Mouse (Mus musculus) erythroblast, adult 5-6 weeks (primary cell): ENCODE results near the gene Arhgap27. TPM values are rescaled to one million over a fixed set of nuclear protein-coding genes. Genes with fewer than 3 reads are reported as not detected.
"Not testable (repeated sequence)": the region's sequence is repeated elsewhere in the genome, so short reads cannot be mapped to it uniquely, and the experiment has no call there.

Source experiments
- ATAC-seq: replicated peaks from 2 replicates; pipeline ENCODE4 v1.8.0; 2016; ENCODE audit warnings: moderate number of reproducible peaks, mild to moderate bottlenecking, moderate TSS enrichment, inconsistent platforms; ENCODE audit not compliant: poor library complexity, low FRiP score, severe bottlenecking
- total RNA-seq, 2 experiments: library from RNA; stranded (forward) in 1 of 2; stranded (reverse) in 1 of 2; fragments of 150-400 nt in 1 of 2; fragments of 200-764, 138-1000 nt in 1 of 2; gene quantifications; 2 replicates each; pipeline versions ENCODE4 v1.2.3 to v1.2.4; 2015 to 2017; ENCODE audit warnings: low replicate concordance in 2 of 2

Arhgap27 gene
- total RNA-seq, 2 experiments from 2014 or later: 5.7 to 7.9 TPM

GRCm38 (mm10) chr11:103312655-103313255 is 50.7 kb downstream of the Arhgap27 start:
- ATAC-seq: no peak

- no peak for ATAC-seq
Measured at GRCm38 (mm10) chr11:103311960-103312611, 51.4 kb downstream of the Arhgap27 start.

GRCm38 (mm10) chr11:103309956-103310574 is 53.4 kb downstream of the Arhgap27 start:
- no peak for ATAC-seq

- no peak for ATAC-seq
Measured at GRCm38 (mm10) chr11:103307910-103308309, 55.6 kb downstream of the Arhgap27 start.

GRCm38 (mm10) chr11:103304525-103304924 is 59.0 kb downstream of the Arhgap27 start:
- ATAC-seq: no peak

GRCm38 (mm10) chr11:103294772-103295171 is 68.7 kb downstream of the Arhgap27 start:
- ATAC-seq: no peak

GRCm38 (mm10) chr11:103294066-103294465 is 69.4 kb downstream of the Arhgap27 start:
- ATAC-seq: no peak

GRCm38 (mm10) chr11:103292890-103293287 is 70.6 kb downstream of the Arhgap27 start:
- ATAC-seq: no peak

GRCm38 (mm10) chr11:103292152-103292889 is 71.2 kb downstream of the Arhgap27 start:
- ATAC-seq: no peak

GRCm38 (mm10) chr11:103290841-103291240 is 72.7 kb downstream of the Arhgap27 start:
- ATAC-seq: not testable (repeated sequence)

- no peak for ATAC-seq
Measured at GRCm38 (mm10) chr11:103288291-103288963, 75.1 kb downstream of the Arhgap27 start.

GRCm38 (mm10) chr11:103286910-103287309 is 76.6 kb downstream of the Arhgap27 start:
- no peak for ATAC-seq

GRCm38 (mm10) chr11:103285951-103286350 is 77.5 kb downstream of the Arhgap27 start:
- no peak for ATAC-seq

GRCm38 (mm10) chr11:103285276-103285675 is 78.2 kb downstream of the Arhgap27 start:
- ATAC-seq: no peak

- no peak for ATAC-seq
Measured at GRCm38 (mm10) chr11:103281784-103282183, 81.7 kb downstream of the Arhgap27 start.

Other genes starting within 250 kb of the Arhgap27 start
- 14.8 and 15.9 TPM in 2 replicates for gene Hexim1, start 247.5 kb downstream of the Arhgap27 start, total RNA-seq (2015; ENCODE audit: low replicate concordance)
- gene Hexim1, start 247.5 kb downstream of the Arhgap27 start, total RNA-seq (2017; ENCODE audit: low replicate concordance): 27.9 and 36.7 TPM in 2 replicates
- 0.96 and 3.1 TPM in 2 replicates for gene Hexim2, start 231.3 kb downstream of the Arhgap27 start, total RNA-seq (2015; ENCODE audit: low replicate concordance)
- 2.4 and 9.5 TPM in 2 replicates for gene Hexim2, start 231.3 kb downstream of the Arhgap27 start, total RNA-seq (2017; ENCODE audit: low replicate concordance)
- gene Fmnl1, start 192.6 kb downstream of the Arhgap27 start, total RNA-seq (2015; ENCODE audit: low replicate concordance): 70.7 and 93.0 TPM in 2 replicates
- gene Fmnl1, start 192.6 kb downstream of the Arhgap27 start, total RNA-seq (2017; ENCODE audit: low replicate concordance): 8.6 and 16.9 TPM in 2 replicates
- not detected in 2 replicates for gene 1700023F06Rik, start 155.1 kb downstream of the Arhgap27 start, total RNA-seq (2015; ENCODE audit: low replicate concordance)
- gene 1700023F06Rik, start 155.1 kb downstream of the Arhgap27 start, total RNA-seq (2017; ENCODE audit: low replicate concordance): not detected in 2 replicates
- not detected in 2 replicates for gene Spata32, start 145.3 kb downstream of the Arhgap27 start, total RNA-seq (2015; ENCODE audit: low replicate concordance)
- gene Spata32, start 145.3 kb downstream of the Arhgap27 start, total RNA-seq (2017; ENCODE audit: low replicate concordance): not detected in 2 replicates
- gene Map3k14, start 96.2 kb downstream of the Arhgap27 start, total RNA-seq (2015; ENCODE audit: low replicate concordance): 1.5 and 2.7 TPM in 2 replicates
- 2.8 and 4.3 TPM in 2 replicates for gene Map3k14, start 96.2 kb downstream of the Arhgap27 start, total RNA-seq (2017; ENCODE audit: low replicate concordance)
- 27.9 and 36.4 TPM in 2 replicates for gene Plekhm1, start 49.0 kb upstream of the Arhgap27 start, total RNA-seq (2015; ENCODE audit: low replicate concordance)
- gene Plekhm1, start 49.0 kb upstream of the Arhgap27 start, total RNA-seq (2017; ENCODE audit: low replicate concordance): 25.6 and 25.7 TPM in 2 replicates
- gene Lrrc37a, start 140.9 kb upstream of the Arhgap27 start, total RNA-seq (2015; ENCODE audit: low replicate concordance): not detected in 2 replicates
- gene Lrrc37a, start 140.9 kb upstream of the Arhgap27 start, total RNA-seq (2017; ENCODE audit: low replicate concordance): not detected in 2 replicates